Mouse (Mus musculus) lung, adult 18-20 months (tissue): ENCODE measurements around the gene Lamb3.

Experiments used
- DNase-seq, 2 experiments: peaks; one replicate each; pipeline ENCODE4 v3.0.0; 2022; ENCODE audit warnings: mixed read lengths in 2 of 2

Lamb3 gene

GRCm38 (mm10) chr1:193319721-193320120, 112.2 kb downstream of the Lamb3 start:
- DNase-seq, result no peak

GRCm38 (mm10) chr1:193320398-193320797, 112.9 kb downstream of the Lamb3 start:
- no peak for DNase-seq

DNA sequence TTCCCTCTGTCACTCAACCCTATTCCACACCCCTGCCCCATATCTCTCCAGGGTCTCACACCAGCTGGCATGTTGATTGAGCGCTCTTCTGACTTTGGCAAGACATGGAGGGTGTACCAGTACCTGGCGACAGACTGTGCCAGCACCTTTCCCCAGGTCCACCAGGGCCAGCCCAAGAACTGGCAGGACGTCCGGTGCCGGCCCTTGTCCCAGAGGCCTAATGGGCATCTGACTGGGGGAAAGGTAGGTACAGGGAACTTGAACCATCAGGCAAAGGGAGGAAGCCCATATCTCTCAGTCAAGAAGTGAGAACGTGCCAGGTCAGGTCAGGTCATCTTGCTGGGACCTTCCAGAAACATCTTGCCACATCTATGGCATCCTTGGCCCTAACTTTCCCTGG, 116.2 kb downstream of the Lamb3 start:
- DNase-seq, result no peak

GRCm38 (mm10) chr1:193324224-193324623, 116.7 kb downstream of the Lamb3 start:
- DNase-seq, result peak in 1 of 2 experiments; percentile 40

DNA sequence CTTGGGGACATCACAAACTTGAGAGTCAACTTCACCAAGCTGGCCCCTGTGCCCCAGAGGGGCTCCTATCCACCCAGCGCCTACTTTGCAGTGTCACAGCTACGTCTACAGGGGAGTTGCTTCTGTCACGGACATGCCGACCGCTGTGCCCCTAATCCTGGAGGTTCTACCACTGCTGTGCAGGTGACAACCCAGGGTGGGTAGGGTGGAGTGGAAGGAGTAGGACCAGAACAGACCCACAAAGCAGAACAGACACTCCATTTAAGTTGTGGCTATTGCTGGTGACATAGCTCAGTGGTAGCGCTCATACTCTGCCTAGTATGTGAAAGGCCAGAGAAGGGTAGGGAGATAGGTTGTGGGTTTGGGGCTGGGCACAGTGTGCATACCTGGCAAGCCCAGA, 118.4 kb downstream of the Lamb3 start:
- DNase-seq, result no peak

GRCm38 (mm10) chr1:193326456-193327145, 119.1 kb downstream of the Lamb3 start:
- DNase-seq, result no peak

- no peak for DNase-seq
These were observed 119.7 kb downstream of the Lamb3 start for GRCm38 (mm10) chr1:193327216-193327615.

DNA sequence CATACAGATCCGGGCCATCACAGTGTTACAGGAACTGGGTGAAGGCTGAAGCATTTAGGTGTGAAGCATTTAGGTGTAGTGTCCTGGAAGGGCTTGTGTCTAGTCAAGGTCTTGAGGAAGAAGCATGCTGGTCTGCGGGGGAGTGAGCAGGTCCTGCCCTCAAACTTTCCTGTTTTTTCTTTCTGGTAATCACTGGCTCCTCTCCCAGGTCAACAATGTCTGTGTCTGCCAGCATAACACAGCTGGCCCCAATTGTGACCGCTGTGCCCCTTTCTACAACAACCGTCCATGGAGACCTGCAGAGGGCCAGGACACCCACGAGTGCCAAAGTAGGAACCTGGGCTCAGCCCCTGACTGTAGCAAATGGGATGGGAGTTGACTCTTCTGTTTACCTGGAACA, 120.2 kb downstream of the Lamb3 start:
- no peak for DNase-seq

DNA sequence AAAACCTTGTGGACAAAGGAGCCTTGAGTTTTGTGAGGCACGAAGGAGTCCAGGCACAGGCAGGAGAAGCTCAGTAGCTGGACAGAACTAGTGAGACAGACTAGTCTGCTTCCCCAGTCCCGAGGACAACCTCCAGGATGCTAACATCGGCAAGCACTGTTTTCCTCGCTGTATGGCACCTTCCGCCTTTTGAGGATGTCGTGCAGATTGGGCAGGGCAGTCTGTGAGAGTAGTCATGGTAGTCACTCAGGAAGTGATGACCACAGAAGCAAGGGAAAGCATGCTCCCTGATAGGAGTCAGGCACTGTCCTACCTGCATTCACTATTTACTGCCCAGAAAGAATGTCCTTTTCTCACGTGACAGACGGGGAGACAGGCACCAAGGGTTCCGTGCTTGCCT, 122.1 kb downstream of the Lamb3 start:
- DNase-seq, result no peak

DNA sequence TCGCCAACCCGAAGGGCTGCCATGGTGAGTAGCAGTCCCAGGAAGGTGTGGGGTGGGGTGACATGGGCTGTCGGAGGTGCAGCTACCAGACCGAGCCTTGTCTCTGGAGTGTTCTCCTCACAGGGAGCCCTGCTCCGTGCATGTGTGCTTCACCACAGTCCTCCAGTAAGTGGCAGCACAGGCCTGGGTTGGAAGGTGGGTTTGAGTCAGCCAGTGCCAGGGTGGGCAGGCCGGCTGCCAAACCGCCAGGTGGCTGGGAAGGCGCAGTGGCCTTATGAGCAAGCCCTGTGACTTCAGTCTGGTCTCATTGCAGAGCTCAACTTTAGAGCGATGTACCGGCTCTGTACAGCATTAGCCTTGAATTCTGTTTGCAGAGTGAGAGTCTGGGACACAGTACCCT, 122.7 kb downstream of the Lamb3 start:
- peak in 1 of 2 experiments; percentile 23 for DNase-seq

DNA sequence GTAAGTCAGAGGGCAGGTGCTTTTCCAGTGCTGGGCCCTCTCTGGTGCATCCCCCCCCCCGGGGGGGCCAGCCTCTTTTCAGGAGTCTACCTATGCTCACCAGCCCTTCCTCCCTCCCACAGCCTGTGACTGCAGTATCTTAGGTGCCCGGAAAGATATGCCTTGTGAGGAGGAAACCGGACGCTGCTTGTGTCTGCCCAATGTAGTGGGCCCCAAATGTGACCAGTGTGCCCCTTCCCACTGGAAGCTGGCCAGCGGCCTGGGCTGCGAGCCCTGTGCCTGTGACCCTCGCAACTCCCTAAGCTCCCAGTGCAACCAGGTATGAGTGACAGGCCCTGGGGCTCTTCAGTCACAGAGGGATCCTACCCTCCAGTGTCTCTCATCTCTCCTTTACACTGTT, 123.1 kb downstream of the Lamb3 start:
- no peak for DNase-seq

- no peak for DNase-seq
These were observed 124.5 kb downstream of the Lamb3 start for GRCm38 (mm10) chr1:193332018-193332417.

DNA sequence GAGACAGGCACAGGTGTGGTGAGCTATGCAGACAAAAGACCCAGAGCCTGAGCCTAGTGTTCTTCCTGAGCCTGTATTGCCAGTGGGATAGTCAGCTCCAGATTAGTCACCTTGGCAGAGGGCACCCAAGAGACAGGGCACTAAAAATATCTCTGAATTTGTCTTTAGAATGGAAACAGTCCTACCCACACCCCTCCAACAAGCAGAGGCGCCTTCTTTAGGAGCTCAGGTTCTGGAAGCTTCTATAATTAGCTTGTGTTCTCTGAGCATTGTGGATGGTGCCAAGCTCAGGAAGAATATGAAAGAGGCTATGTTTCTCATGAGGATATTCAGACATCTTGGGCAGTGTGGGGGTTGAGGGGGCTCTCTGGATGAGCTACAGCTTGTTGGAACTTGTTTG, 125.2 kb downstream of the Lamb3 start:
- DNase-seq, result no peak

GRCm38 (mm10) chr1:193333776-193334175, 126.3 kb downstream of the Lamb3 start:
- DNase-seq, result no peak

DNA sequence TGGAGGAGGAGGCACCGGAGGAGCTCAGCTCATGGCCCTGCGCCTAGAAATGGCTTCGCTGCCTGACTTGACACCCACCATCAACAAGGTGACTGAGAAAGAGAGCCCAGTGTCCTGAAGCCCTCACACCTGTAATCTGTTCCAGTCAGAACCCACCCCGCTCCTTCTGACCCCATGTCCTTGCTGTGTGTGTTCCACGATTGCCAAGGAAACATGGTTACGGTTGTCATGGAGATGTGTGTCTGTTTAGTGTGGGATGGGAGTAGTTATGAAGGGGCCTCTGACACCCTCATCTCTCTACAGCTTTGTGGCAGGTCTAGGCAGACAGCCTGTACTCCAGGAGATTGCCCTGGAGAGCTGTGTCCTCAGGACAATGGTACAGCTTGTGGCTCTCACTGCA, 127.0 kb downstream of the Lamb3 start:
- DNase-seq, result no peak

- DNase-seq, result no peak
These were observed 128.9 kb downstream of the Lamb3 start for GRCm38 (mm10) chr1:193336122-193337017.

DNA sequence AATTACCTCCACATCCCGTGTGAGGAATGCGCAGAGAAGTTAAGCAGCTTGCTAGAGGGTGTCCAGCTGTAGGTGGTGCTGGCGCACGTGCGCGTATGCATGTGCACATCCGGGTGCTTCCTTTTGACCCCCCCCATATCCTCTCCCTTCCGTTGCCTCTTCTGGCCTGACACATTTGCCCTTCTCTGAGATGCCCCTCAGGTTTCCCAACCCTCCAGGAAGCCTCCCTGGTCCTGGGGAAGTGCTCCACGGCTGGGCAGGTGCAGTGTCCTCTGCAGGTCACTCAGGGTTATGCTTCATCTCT, 129.5 kb downstream of the Lamb3 start:
- no peak for DNase-seq

DNA sequence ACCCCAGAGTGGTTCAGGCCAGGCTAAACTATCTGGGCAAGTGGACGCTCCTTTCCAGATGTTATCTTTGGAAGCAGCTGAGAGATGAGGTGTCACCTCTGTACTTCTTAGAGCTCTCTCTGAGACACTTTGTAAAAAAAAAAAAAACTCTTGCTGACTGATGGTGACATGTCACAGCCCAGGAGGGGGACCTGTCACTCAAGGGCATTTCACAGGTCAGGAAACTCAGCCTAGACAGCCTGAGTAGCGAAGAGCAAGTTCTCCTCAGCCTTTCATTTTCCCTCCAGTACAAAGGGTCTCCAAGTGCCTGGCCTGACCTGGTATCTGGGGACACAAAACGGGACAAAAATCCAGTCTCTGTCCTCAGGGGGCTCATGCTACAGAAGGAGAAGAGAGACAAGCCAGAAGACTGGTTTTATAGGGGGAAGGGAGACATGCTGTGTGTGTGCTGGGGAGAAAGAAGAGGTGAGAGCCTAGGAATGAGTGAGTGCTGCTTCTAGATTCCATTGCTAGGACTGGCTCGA, 130.3 kb downstream of the Lamb3 start:
- no peak for DNase-seq

GRCm38 (mm10) chr1:193338363-193338995, 131.0 kb downstream of the Lamb3 start:
- no peak for DNase-seq

- no peak for DNase-seq
These were observed 134.9 kb downstream of the Lamb3 start for GRCm38 (mm10) chr1:193342198-193342946.

DNA sequence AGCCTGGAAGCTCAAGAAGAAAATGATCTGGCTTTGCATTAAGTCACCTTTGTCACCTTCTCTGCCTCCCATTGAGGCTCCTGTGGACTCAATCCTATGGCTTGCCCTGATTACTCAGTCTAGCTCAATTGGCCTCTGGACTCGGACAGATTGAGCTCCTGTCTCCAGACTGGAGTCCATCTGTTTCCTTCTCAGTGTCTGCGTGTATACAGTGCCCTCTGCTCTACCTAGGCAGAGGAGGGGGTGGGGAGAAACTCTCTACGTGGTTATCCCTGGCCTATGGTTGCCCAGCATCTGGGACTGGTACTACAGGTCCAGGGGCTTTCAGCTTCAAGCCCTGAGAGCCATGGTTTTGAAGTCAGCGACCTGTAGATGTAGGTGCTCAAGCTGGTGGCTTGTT, 136.4 kb downstream of the Lamb3 start:
- DNase-seq, result no peak

DNA sequence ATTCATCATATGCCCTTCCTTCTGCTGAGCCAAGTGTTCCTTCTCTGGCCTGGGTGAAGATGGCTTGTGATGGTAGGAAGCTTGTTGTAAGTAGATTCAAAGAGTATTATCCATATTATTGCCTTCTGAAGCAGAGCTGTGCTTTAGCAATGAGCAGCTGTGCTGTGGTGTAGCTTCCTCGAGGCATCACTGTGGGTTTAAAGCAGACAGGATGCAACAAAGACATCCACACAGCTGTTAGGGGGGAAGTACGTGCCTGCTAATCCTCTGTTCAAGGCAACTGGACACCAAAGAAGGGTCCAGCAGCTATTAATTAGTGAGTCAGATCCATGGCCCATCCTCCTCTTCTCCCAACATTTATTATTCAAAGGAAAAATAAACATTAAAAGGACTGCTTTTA, 137.5 kb downstream of the Lamb3 start:
- no peak for DNase-seq

DNA sequence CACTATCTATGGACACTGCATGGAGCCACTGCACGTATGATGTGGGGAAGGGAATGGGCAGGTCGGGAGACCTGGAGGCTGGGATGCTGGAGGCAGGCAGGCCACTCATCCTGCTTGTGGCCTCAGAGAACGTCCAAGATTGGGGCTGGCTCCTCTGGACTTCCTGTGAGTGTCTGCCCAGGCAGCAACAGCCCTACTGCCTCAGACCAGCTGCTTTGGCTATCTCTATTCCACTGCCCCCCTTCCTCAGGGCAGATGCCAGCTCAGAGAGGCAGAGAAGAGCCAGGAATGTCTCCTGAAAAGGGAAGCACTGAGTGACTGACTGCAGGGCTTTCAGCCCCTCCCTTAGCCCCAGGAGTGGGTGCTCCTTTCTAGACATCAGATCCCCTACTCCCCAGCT, 139.4 kb downstream of the Lamb3 start:
- no peak for DNase-seq
